Mouse (Mus musculus): ENCODE results near the gene Krtap3-1. TPM values are rescaled to one million over a fixed set of nuclear protein-coding genes. Genes with fewer than 3 reads are reported as not detected.

Gene Krtap3-1
- total RNA-seq, 1 experiment from 2014 or later = not detected

DNA sequence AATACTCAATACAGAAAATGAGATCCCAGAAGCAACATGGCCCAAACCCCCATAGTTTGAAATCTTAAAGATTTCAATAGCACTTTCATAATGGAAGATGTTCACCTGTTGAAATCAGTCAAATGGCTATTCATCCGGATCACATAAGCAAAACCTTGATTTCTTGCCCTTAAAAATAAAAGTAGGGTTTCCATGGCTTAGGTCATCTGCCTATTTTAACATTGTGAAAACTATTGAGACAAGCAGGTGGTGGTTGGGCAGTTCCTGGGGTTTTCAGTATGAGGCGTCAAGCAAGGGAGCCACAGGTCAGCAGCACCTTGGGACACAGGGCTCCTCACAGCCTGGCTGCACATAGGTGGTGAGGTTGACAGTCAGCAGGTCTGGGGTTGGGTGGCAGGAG is 10.2 kb downstream of the Krtap3-1 start:
- no peak for ATAC-seq (replicated peaks in 1 of 2; ENCODE audit: insufficient read depth in 1 of 2, low FRiP score in 2 of 2, low TSS enrichment in 1 of 2, low read depth in 1 of 2, poor library complexity in 2 of 2, severe bottlenecking in 2 of 2)

DNA sequence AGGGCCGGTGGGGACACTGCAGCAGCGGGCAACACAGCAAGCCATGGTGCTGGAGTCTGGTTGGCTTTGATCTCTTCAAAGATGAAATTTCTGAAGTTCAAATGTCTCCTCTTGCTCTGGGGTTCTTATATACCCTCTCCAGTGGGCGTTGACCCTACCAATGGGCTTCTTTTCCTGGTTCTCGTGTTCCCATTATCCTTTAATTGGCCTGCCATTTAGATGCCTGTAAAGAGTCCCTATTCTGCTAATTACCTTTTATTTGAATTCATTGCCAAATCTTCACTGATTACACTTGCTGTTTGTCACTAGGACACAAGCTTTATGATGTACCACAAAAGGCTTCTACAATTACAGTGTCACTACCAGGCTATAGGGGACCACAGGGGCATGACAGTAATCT is 15.7 kb downstream of the Krtap3-1 start, which contains the start of gene Krtap3-3:
Gene Krtap3-3, minus strand, starts transcription at position 101 of the 400 bp plus-strand sequence.
- no peak for ATAC-seq (replicated peaks in 1 of 2; ENCODE audit: insufficient read depth in 1 of 2, low FRiP score in 2 of 2, low TSS enrichment in 1 of 2, low read depth in 1 of 2, poor library complexity in 2 of 2, severe bottlenecking in 2 of 2)

DNA sequence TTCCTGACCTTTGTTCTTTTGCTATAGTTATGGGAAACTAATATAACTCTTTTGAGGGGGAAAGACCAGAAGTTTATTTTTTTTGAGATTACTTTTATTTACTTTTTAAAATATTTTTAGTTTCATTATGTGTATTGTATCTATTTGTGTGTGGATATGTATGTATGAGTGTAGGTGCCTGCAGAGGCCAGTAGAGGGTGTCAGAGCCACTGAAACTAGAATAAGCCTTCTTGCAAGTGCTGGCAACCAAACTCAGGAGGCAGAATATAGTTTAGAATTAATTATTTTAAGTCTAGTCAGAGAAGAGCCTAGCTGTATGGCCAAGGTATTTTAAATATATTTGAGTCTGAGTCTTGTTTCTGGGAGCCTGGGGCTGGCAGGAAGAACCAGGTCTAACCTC is 18.5 kb downstream of the Krtap3-1 start:
- no peak for ATAC-seq (replicated peaks in 1 of 2; ENCODE audit: insufficient read depth in 1 of 2, low FRiP score in 2 of 2, low TSS enrichment in 1 of 2, low read depth in 1 of 2, poor library complexity in 2 of 2, severe bottlenecking in 2 of 2)

DNA sequence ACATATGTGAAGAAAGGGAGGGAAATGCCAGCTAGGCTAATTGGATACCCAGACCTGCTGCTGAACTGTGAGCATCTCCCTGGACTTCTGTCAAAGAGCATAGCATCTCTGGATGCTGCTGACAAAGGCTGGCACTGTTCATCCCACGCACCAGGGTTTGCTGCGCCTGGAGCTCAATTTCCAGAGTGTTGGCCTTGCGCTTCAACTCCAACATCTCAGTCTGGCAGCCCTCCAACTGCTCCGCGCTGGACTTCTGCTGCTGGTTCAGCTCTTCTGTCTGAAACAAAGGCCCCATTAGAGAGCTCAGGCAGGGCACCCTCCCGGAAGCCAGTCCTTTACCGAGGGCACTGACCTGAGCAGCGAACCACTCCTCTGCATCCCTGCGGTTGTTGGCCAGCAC is 26.7 kb downstream of the Krtap3-1 start:
- ATAC-seq (replicated peaks in 1 of 2; ENCODE audit: insufficient read depth in 1 of 2, low FRiP score in 2 of 2, low TSS enrichment in 1 of 2, low read depth in 1 of 2, poor library complexity in 2 of 2, severe bottlenecking in 2 of 2) = no peak

DNA sequence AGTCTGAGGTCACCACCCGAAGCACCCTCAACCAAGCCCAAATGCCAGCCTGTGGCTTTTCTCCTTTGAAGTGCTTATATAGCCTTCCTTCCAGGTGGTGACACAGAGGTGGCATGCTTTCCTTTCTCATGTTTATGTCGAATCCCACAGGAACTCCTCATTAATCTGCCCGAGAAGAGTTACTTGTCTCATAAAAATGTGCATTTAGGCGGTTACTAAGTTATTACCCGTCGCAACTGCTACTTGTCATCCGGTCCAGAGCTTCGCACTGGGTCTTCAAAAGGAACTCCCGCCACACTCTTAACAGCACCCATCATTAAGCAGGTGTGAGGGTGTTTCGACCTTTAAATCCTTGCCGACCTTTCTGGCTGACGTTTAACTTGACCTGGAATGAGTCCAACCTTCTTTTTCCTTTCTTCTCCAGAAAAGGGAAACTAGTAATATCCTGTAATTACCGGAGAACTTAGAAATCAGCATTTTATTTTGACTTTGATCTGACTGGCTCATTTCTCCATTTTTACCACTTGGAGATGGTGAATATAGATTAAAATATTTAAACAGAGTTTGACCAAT is 45.1 kb downstream of the Krtap3-1 start, which contains the start of gene Krt39:
Gene Krt39, minus strand, starts transcription at position 51 of the 573 bp plus-strand sequence.
- no peak for ATAC-seq (replicated peaks in 1 of 2; ENCODE audit: insufficient read depth in 1 of 2, low FRiP score in 2 of 2, low TSS enrichment in 1 of 2, low read depth in 1 of 2, poor library complexity in 2 of 2, severe bottlenecking in 2 of 2)

Other genes starting within 250 kb of the Krtap3-1 start
- gene Krt25, start 243.7 kb downstream of the Krtap3-1 start, total RNA-seq (2017) = not detected in 2 replicates
- not detected in 2 replicates for gene Krt26, start 228.7 kb downstream of the Krtap3-1 start, total RNA-seq (2017)
- gene Krt27, start 215.5 kb downstream of the Krtap3-1 start, total RNA-seq (2017) = not detected in 2 replicates
- not detected in 2 replicates for gene Krt28, start 191.7 kb downstream of the Krtap3-1 start, total RNA-seq (2017)
- gene Krt10, start 177.3 kb downstream of the Krtap3-1 start, total RNA-seq (2017) = not detected in 2 replicates
- not detected in 2 replicates for gene Krt12, start 144.4 kb downstream of the Krtap3-1 start, total RNA-seq (2017)
- gene Krt20, start 128.5 kb downstream of the Krtap3-1 start, total RNA-seq (2017) = not detected in 2 replicates
- gene Krt23, start 73.5 kb downstream of the Krtap3-1 start, total RNA-seq (2017) = not detected in 2 replicates
- gene Krt39, start 45.3 kb downstream of the Krtap3-1 start, total RNA-seq (2017) = not detected in 2 replicates
- not detected in 2 replicates for gene Krt40, start 23.5 kb downstream of the Krtap3-1 start, total RNA-seq (2017)
- not detected in 2 replicates for gene Krtap3-3, start 15.8 kb downstream of the Krtap3-1 start, total RNA-seq (2017)
- not detected in 2 replicates for gene Krtap3-2, start 9.8 kb downstream of the Krtap3-1 start, total RNA-seq (2017)
- not detected in 2 replicates for gene Gm11939, start 7.2 kb downstream of the Krtap3-1 start, total RNA-seq (2017)
- gene Krtap1-5, start 14.4 kb upstream of the Krtap3-1 start, total RNA-seq (2017) = not detected in 2 replicates
- not detected in 2 replicates for gene Krtap1-4, start 17.0 kb upstream of the Krtap3-1 start, total RNA-seq (2017)
- gene Krtap1-3, start 24.7 kb upstream of the Krtap3-1 start, total RNA-seq (2017) = not detected in 2 replicates
- not detected in 2 replicates for gene Krtap9-3, start 31.5 kb upstream of the Krtap3-1 start, total RNA-seq (2017)
- gene Gm11938, start 36.7 kb upstream of the Krtap3-1 start, total RNA-seq (2017) = not detected in 2 replicates
- not detected in 2 replicates for gene Gm11937, start 43.6 kb upstream of the Krtap3-1 start, total RNA-seq (2017)
- not detected in 2 replicates for gene Krtap2-4, start 48.2 kb upstream of the Krtap3-1 start, total RNA-seq (2017)
- not detected in 2 replicates for gene Gm11562, start 53.8 kb upstream of the Krtap3-1 start, total RNA-seq (2017)
- not detected in 2 replicates for gene Krtap4-1, start 61.6 kb upstream of the Krtap3-1 start, total RNA-seq (2017)
- gene Krtap4-2, start 68.5 kb upstream of the Krtap3-1 start, total RNA-seq (2017) = not detected in 2 replicates
- gene Krtap4-7, start 77.5 kb upstream of the Krtap3-1 start, total RNA-seq (2017) = not detected in 2 replicates
- gene Gm11555, start 83.6 kb upstream of the Krtap3-1 start, total RNA-seq (2017) = not detected in 2 replicates
- not detected in 2 replicates for gene Gm11563, start 92.3 kb upstream of the Krtap3-1 start, total RNA-seq (2017)
- not detected in 2 replicates for gene Krtap4-6, start 99.3 kb upstream of the Krtap3-1 start, total RNA-seq (2017)
- not detected in 2 replicates for gene Gm14190, start 124.1 kb upstream of the Krtap3-1 start, total RNA-seq (2017)
- gene Gm14180, start 167.7 kb upstream of the Krtap3-1 start, total RNA-seq (2017) = not detected in 2 replicates
- not detected in 2 replicates for gene Gm11595, start 206.3 kb upstream of the Krtap3-1 start, total RNA-seq (2017)
- not detected in 2 replicates for gene Krtap4-8, start 214.1 kb upstream of the Krtap3-1 start, total RNA-seq (2017)
- gene Krtap4-9, start 218.6 kb upstream of the Krtap3-1 start, total RNA-seq (2017) = not detected in 2 replicates
- not detected in 2 replicates for gene Gm11596, start 226.8 kb upstream of the Krtap3-1 start, total RNA-seq (2017)
- not detected in 2 replicates for gene Gm11569, start 232.3 kb upstream of the Krtap3-1 start, total RNA-seq (2017)
- gene Gm11554, start 237.8 kb upstream of the Krtap3-1 start, total RNA-seq (2017) = not detected in 2 replicates
- gene Krtap4-13, start 243.3 kb upstream of the Krtap3-1 start, total RNA-seq (2017) = not detected in 2 replicates
- not detected in 2 replicates for gene Gm11564, start 249.0 kb upstream of the Krtap3-1 start, total RNA-seq (2017)